Mouse (Mus musculus): ENCODE measurements at regions not wholly inside any gene's neighbourhood (a gene's known extent, or its start where the extent isn't known, plus 50 kb on each side); places are given as distances from the start of the nearest gene placed in this dataset.

DNA sequence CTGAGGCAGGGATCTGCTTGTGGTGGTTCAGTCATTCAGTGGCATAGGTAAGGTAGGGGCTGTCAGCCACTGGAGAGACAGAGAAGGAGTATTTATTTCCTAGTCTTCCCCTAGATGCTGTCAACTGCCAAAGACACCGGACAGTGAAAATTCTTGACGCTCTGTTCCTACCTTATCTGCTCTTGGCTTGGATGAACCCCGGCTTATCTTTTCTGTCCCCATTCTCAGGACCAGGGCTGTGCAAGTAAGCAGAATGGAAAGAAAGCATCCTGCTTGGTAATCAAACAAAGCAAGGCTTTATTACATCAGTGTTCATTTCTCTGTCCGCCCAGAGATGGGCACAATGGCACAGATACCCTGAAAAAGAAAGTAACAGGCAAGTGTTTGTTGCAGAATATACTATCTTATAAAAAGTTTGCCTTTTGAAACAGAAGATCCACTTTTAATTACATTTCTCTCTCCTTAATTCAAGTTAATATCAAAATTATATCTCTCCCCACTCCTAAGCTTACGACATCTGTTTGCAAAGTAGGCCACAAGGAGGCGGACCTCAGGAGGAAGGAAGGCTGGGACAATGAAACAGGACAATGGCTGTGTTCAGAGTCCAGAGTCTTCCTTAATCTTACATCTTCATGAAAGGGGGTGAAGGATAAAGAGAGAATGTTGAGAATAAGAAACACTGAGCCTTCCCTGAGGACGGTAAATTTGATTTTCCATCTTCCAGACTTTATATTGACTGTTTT is 316.8 kb upstream of the Ubash3b start:
- ATAC-seq (ENCODE audit: low FRiP score, low TSS enrichment), result no peak
- Histone ChIP-seq H3K4me3 (ENCODE audit: low read length) (no peak overlapping the region), H3K27ac (ENCODE audit: low read length) (no peak overlapping the region), H3K4me2 (replicated peaks; ENCODE audit: low read depth, low read length) (no peak overlapping the region), H3K27me3 (ENCODE audit: insufficient read depth, low read length) (no peaks in the 10 kb centered on the region), H3K4me1 (ENCODE audit: insufficient read depth, low read length) (peaks cover 12% of the 10 kb centered on the region; the same call in 1 of the 2 replicates), H3K9me3 (ENCODE audit: low read length) (no peaks in the 10 kb centered on the region), H3K9ac (replicated peaks; ENCODE audit: low read length) (no peak overlapping the region), H3K36me3 (ENCODE audit: insufficient read depth, low read length) (no peaks in the 10 kb centered on the region)
- WGBS, result 87% methylated on average over 7 of the region's 7 CpGs

DNA sequence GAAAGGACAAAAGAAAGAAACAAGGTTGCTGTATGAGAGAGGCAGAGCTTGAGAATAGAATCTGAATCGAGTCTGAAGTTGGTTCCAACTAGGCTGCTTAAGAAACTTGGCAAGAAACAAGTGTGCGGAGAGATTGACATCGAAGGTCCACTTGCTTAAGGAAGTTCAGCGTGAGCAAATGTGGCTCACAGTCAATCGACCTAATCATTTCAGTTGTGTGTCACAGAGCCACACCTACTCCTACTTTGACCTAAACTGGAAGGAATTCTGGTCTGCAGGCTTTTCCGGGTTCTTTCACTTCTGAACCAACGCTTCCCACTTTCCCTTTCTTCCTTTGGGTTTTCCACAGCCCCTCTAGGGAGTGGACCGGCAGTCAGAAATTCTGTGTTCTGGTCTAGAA is 313.8 kb upstream of the Ubash3b start:
- no peak for ATAC-seq (ENCODE audit: low FRiP score, low TSS enrichment)
- Histone ChIP-seq H3K4me1 (ENCODE audit: insufficient read depth, low read length) (peaks cover 14% of the 10 kb centered on the region), H3K27ac (ENCODE audit: low read length) (peak overlapping the region; percentile 54), H3K4me3 (ENCODE audit: low read length) (peak overlapping the region; percentile 21), H3K9ac (replicated peaks; ENCODE audit: low read length) (peak overlapping the region; percentile 62), H3K36me3 (ENCODE audit: insufficient read depth, low read length) (no peaks in the 10 kb centered on the region), H3K9me3 (ENCODE audit: low read length) (no peaks in the 10 kb centered on the region), H3K4me2 (replicated peaks; ENCODE audit: low read depth, low read length) (peak overlapping the region; percentile 39), H3K27me3 (ENCODE audit: insufficient read depth, low read length) (no peaks in the 10 kb centered on the region)
- WGBS, result 65% methylated on average over 8 of the region's 8 CpGs

DNA sequence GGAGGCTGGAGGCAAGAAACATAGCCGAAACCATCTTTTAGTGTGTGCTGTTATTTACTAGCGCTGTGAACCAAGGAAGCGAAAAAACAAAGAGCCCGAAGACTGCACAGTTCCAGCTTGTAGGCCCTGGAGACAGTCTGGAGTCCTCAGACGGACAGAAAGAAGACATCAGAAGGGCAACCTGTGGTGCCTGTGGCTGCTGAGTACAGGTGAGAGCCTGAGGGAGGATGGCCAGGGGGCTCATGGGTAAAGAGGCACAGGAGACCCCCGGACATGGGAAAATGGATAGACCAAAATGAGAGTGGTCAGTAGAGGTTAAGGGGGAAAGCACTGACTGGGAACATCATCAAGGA is 313.4 kb upstream of the Ubash3b start:
- peak overlapping the region; percentile 39 for H3K4me2 ChIP-seq (replicated peaks; ENCODE audit: low read depth, low read length)
- peak overlapping the region; percentile 54 for H3K27ac ChIP-seq (ENCODE audit: low read length)
- no peaks in the 10 kb centered on the region for H3K36me3 ChIP-seq (ENCODE audit: insufficient read depth, low read length)
- H3K27me3 ChIP-seq (ENCODE audit: insufficient read depth, low read length), result no peaks in the 10 kb centered on the region
- peak overlapping the region; percentile 21 for H3K4me3 ChIP-seq (ENCODE audit: low read length)
- peak overlapping the region; percentile 62 for H3K9ac ChIP-seq (replicated peaks; ENCODE audit: low read length)
- peaks cover 15% of the 10 kb centered on the region for H3K4me1 ChIP-seq (ENCODE audit: insufficient read depth, low read length)
- no peaks in the 10 kb centered on the region for H3K9me3 ChIP-seq (ENCODE audit: low read length)
- peak; percentile 31; the same call in 1 of the 2 replicates for ATAC-seq (ENCODE audit: low FRiP score, low TSS enrichment)
- WGBS, result 66% methylated on average over 6 of the region's 6 CpGs

DNA sequence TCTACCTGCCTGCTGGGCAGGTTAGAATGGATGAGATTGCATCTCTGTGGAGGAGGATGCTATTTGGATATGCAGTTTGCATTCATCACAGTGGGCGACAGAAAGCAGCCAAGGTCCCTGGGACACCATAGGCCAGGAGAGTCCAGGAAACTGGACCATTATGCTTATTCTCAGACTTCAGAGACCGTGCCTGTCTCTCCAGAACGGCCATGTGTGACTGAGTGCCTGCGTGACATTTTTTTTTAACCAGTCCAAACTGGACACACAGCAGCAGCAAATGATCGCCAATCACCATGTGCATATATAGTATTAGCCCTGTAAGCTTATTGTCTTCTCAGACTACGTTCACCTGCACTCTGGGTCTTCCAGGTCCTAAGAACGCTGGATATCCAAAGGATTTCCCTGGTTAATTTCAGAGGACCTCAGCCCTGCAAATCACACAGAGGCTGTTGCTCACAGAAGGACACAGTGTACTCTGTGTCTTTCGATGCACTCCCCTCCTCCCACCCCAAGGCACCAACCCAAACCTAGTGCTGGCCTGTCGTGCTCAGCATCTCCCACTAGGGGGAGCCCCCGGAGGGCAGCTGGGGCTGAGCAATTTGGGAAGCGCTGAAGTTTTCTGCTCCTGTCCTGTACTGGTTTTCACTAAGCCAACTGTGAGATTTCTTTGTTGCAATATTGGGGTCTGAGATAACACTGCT is 312.9 kb upstream of the Ubash3b start:
- peak overlapping the region; percentile 39 for H3K4me2 ChIP-seq (replicated peaks; ENCODE audit: low read depth, low read length)
- peaks cover 15% of the 10 kb centered on the region for H3K4me1 ChIP-seq (ENCODE audit: insufficient read depth, low read length)
- H3K9ac ChIP-seq (replicated peaks; ENCODE audit: low read length), result peak overlapping the region; percentile 62
- H3K27ac ChIP-seq (ENCODE audit: low read length), result peak overlapping the region; percentile 54; the same call in 1 of the 2 replicates
- 42% methylated on average over 11 of the region's 11 CpGs for WGBS
- H3K4me3 ChIP-seq (ENCODE audit: low read length), result peak overlapping the region; percentile 21; the same call in 1 of the 2 replicates
- peak; percentile 89 for ATAC-seq (ENCODE audit: low FRiP score, low TSS enrichment)
- H3K36me3 ChIP-seq (ENCODE audit: insufficient read depth, low read length), result no peaks in the 10 kb centered on the region
- no peaks in the 10 kb centered on the region for H3K27me3 ChIP-seq (ENCODE audit: insufficient read depth, low read length)
- no peaks in the 10 kb centered on the region for H3K9me3 ChIP-seq (ENCODE audit: low read length)

DNA sequence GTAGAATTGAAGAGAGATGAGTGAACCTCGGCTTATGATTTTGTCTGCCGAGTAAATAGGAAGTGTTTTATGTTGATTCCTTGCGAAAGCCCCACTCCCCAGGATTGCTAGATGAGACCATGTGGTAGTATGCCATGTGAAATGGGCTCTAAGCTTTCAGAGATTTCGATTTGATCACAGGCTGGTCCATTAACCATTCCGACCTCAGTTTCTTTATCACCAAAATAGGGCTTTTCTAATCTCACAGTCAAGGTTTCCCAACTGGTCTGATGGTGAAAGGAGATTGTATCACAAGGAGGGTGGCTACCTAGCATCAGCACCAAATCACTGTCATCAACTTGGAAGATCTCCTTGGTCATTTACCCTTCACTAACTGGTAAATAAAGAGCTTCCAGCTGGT is 312.0 kb upstream of the Ubash3b start:
- no peak for ATAC-seq (ENCODE audit: low FRiP score, low TSS enrichment)
- Histone ChIP-seq H3K4me2 (replicated peaks; ENCODE audit: low read depth, low read length) (no peak overlapping the region), H3K27ac (ENCODE audit: low read length) (no peak overlapping the region), H3K4me1 (ENCODE audit: insufficient read depth, low read length) (peaks cover 15% of the 10 kb centered on the region), H3K36me3 (ENCODE audit: insufficient read depth, low read length) (no peaks in the 10 kb centered on the region), H3K4me3 (ENCODE audit: low read length) (no peak overlapping the region), H3K9ac (replicated peaks; ENCODE audit: low read length) (no peak overlapping the region), H3K27me3 (ENCODE audit: insufficient read depth, low read length) (no peaks in the 10 kb centered on the region), H3K9me3 (ENCODE audit: low read length) (no peaks in the 10 kb centered on the region)
- 90% methylated on average over 5 of the region's 5 CpGs for WGBS

DNA sequence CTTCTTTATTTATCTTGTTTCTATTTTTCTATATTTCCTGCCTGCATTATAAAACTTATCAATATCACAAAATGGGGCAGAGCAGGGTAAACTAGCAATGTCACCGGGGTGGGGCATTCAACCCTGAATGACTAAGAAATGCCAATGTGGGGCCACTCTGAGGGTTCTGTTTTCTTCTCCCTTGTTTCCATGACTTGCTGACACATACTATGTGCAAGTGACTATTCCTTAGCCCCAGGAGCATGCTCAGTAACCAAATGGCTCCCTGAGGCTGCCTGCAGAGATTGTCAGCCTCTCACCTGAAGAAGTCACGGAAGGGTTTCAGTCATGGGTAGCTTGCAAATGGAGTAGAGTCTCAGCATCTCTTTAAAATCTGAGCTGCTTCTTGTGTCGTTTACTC is 309.8 kb upstream of the Ubash3b start:
- H3K36me3 ChIP-seq (ENCODE audit: insufficient read depth, low read length), result no peaks in the 10 kb centered on the region
- H3K27me3 ChIP-seq (ENCODE audit: insufficient read depth, low read length), result no peaks in the 10 kb centered on the region
- no peak for ATAC-seq (ENCODE audit: low FRiP score, low TSS enrichment)
- peaks cover 15% of the 10 kb centered on the region for H3K4me1 ChIP-seq (ENCODE audit: insufficient read depth, low read length)
- no peak overlapping the region for H3K9ac ChIP-seq (replicated peaks; ENCODE audit: low read length)
- no peak overlapping the region for H3K27ac ChIP-seq (ENCODE audit: low read length)
- no peak overlapping the region for H3K4me3 ChIP-seq (ENCODE audit: low read length)
- 95% methylated on average over 3 of the region's 3 CpGs for WGBS
- H3K9me3 ChIP-seq (ENCODE audit: low read length), result no peaks in the 10 kb centered on the region
- H3K4me2 ChIP-seq (replicated peaks; ENCODE audit: low read depth, low read length), result no peak overlapping the region

DNA sequence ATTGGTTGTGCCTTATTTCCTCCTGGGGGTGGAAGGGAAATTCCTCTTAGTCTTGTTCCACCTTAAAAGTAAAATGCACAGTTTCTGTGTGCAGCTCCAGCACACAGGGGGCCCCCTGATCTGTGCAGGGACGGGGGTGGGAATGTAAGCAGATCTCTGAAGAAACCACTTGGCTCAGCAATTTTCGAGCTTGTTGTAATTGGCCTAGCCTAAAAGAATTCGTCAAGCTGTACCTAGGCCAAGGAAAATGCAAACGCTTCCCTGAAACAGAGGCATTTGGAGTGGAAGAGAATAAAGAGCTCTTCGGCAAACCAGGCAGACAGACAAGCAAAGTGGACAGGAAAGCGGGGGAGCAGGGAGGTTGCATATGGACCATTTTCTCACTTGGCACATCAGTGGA is 308.5 kb upstream of the Ubash3b start:
- Histone ChIP-seq H3K9ac (replicated peaks; ENCODE audit: low read length) (peak overlapping the region; percentile 13; the same call in 1 of the 2 replicates), H3K4me3 (ENCODE audit: low read length) (no peak overlapping the region), H3K4me2 (replicated peaks; ENCODE audit: low read depth, low read length) (no peak overlapping the region), H3K36me3 (ENCODE audit: insufficient read depth, low read length) (no peaks in the 10 kb centered on the region), H3K4me1 (ENCODE audit: insufficient read depth, low read length) (peaks cover 14% of the 10 kb centered on the region), H3K9me3 (ENCODE audit: low read length) (no peaks in the 10 kb centered on the region), H3K27me3 (ENCODE audit: insufficient read depth, low read length) (no peaks in the 10 kb centered on the region), H3K27ac (ENCODE audit: low read length) (peak overlapping the region; percentile 76)
- 31% methylated on average over 6 of the region's 6 CpGs for WGBS
- ATAC-seq (ENCODE audit: low FRiP score, low TSS enrichment), result peak; percentile 59

DNA sequence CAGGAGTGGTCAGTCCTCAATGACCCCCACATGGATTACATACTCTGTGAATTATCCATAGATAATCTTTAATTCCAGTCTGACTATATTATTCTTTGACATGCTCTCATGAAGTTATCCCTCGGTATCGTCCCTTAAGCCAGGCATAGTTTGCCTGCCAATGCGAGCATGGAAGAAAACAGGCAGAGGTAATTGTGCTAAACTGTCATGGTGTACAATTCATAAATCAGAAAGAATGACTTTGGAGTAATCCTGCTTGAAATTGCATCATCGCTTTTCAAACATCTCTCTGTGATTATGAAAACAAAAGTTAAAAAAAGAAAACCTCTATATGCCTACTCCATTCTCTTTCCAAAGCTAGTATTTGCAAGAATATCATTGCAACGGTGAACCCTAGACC is 307.9 kb upstream of the Ubash3b start:
- Histone ChIP-seq H3K9me3 (ENCODE audit: low read length) (no peaks in the 10 kb centered on the region), H3K4me3 (ENCODE audit: low read length) (no peak overlapping the region), H3K4me2 (replicated peaks; ENCODE audit: low read depth, low read length) (no peak overlapping the region), H3K27ac (ENCODE audit: low read length) (peak overlapping the region; percentile 76; the same call in 1 of the 2 replicates), H3K27me3 (ENCODE audit: insufficient read depth, low read length) (no peaks in the 10 kb centered on the region), H3K4me1 (ENCODE audit: insufficient read depth, low read length) (peaks cover 10% of the 10 kb centered on the region), H3K36me3 (ENCODE audit: insufficient read depth, low read length) (no peaks in the 10 kb centered on the region), H3K9ac (replicated peaks; ENCODE audit: low read length) (no peak overlapping the region)
- 75% methylated on average over 5 of the region's 5 CpGs for WGBS
- no peak for ATAC-seq (ENCODE audit: low FRiP score, low TSS enrichment)

DNA sequence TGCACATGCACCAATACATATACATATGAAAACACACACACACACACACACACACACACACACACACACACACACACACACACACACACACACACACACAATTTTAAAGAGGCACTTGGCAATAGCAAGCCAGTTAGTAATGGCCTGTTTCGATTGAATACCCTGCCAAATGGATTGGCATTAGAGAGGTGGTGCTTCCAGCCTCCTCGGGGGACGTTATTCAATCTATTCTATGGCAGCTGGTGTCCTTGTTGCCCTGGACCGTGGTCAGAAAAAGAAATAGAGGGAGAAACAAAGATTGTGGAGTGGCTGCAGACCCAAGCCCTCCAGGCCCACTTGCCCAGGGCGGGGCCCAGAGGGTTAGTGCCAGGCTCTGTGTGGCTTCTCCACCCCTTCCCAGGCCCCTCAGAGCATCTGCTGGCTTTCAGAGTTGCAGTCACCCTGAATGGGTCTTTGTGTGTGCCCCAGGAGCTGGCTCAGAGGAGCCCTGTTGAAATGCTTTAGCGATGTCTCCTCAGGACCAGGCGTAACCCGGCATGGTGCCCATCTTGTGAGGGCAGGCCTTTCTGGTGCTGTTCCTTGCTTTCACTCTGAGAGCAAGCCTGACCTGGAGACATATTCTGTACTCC is 302.7 kb upstream of the Ubash3b start:
- no peaks in the 10 kb centered on the region for H3K36me3 ChIP-seq (ENCODE audit: insufficient read depth, low read length)
- no peak overlapping the region for H3K4me3 ChIP-seq (ENCODE audit: low read length)
- no peak overlapping the region for H3K27ac ChIP-seq (ENCODE audit: low read length)
- no peaks in the 10 kb centered on the region for H3K4me1 ChIP-seq (ENCODE audit: insufficient read depth, low read length)
- H3K27me3 ChIP-seq (ENCODE audit: insufficient read depth, low read length), result no peaks in the 10 kb centered on the region
- no peak overlapping the region for H3K4me2 ChIP-seq (replicated peaks; ENCODE audit: low read depth, low read length)
- H3K9me3 ChIP-seq (ENCODE audit: low read length), result no peaks in the 10 kb centered on the region
- H3K9ac ChIP-seq (replicated peaks; ENCODE audit: low read length), result no peak overlapping the region
- ATAC-seq (ENCODE audit: low FRiP score, low TSS enrichment), result no peak
- WGBS, result 80% methylated on average over 8 of the region's 8 CpGs

DNA sequence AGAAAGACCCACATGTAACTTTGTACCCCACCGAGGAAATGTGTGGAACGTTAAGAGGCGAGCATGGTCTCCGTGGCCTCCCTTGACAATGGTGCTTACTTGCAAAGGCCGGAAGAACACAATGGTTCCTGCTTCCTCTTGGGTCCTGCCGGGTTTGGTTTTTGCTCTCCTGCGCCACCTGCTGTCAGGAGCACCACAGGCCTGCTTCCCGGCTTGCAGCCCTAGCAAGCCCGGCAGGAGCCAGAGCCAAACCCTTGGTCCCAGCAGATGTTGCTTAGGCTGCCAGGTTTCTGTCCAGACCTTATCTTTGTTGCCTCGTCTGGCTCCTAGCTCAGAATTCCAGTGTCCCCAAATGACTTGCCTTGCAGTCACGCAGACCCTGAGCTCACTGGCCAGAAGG is 300.2 kb upstream of the Ubash3b start:
- H3K4me1 ChIP-seq (ENCODE audit: insufficient read depth, low read length), result no peaks in the 10 kb centered on the region
- peak overlapping the region; percentile 16; the same call in 1 of the 2 replicates for H3K27ac ChIP-seq (ENCODE audit: low read length)
- H3K9me3 ChIP-seq (ENCODE audit: low read length), result no peaks in the 10 kb centered on the region
- WGBS, result 12% methylated on average over 11 of the region's 11 CpGs
- H3K9ac ChIP-seq (replicated peaks; ENCODE audit: low read length), result no peak overlapping the region
- H3K4me2 ChIP-seq (replicated peaks; ENCODE audit: low read depth, low read length), result no peak overlapping the region
- H3K27me3 ChIP-seq (ENCODE audit: insufficient read depth, low read length), result no peaks in the 10 kb centered on the region
- no peaks in the 10 kb centered on the region for H3K36me3 ChIP-seq (ENCODE audit: insufficient read depth, low read length)
- ATAC-seq (ENCODE audit: low FRiP score, low TSS enrichment), result peak; percentile 82
- H3K4me3 ChIP-seq (ENCODE audit: low read length), result no peak overlapping the region

All from kidney, embryonic 16.5 days (tissue).